Mouse (Mus musculus) kidney, embryonic 14.5 days (tissue): ENCODE data around the gene Ptafr. TPM values are rescaled to one million over a fixed set of nuclear protein-coding genes. Genes with fewer than 3 reads are reported as not detected.

Source experiments
- ATAC-seq: fragments of 200-750 bp; cut with Nextera tagmentation; 2 replicates; pipeline ENCODE4 v1.8.0; 2017; ENCODE audit warnings: moderate number of reproducible peaks, mild to moderate bottlenecking, moderate TSS enrichment, moderate library complexity; ENCODE audit not compliant: low FRiP score, low TSS enrichment
- H3K27ac ChIP-seq: fragments of 300-500 bp; sonication (generic); 2 replicates; pipeline ENCODE4 v1.5.1; 2014; ENCODE audit warnings: low read depth, mild to moderate bottlenecking, low read length, moderate library complexity, mixed read lengths
- H3K27me3 ChIP-seq: fragments of 300-500 bp; sonication (generic); 2 replicates; pipeline ENCODE4 v1.6.1; 2014; ENCODE audit warnings: mild to moderate bottlenecking, low read length; ENCODE audit not compliant: control insufficient read depth, insufficient read depth
- H3K36me3 ChIP-seq: fragments of 300-500 bp; sonication (generic); 2 replicates; pipeline ENCODE4 v1.6.1; 2014; ENCODE audit warnings: low read length, mixed read lengths; ENCODE audit not compliant: control insufficient read depth, insufficient read depth
- H3K4me1 ChIP-seq: fragments of 300-500 bp; sonication (generic); 2 replicates; pipeline ENCODE4 v1.6.1; 2014; ENCODE audit warnings: low read length, mixed read lengths; ENCODE audit not compliant: control insufficient read depth, insufficient read depth
- H3K4me2 ChIP-seq: fragments of 300-500 bp; sonication (generic); replicated peaks from 2 replicates; pipeline ENCODE4 v1.6.1; 2014; ENCODE audit warnings: low read depth, mild to moderate bottlenecking, low read length
- H3K4me3 ChIP-seq: fragments of 300-500 bp; sonication (generic); 2 replicates; pipeline ENCODE4 v1.5.1; 2014; ENCODE audit warnings: mild to moderate bottlenecking, low read length
- H3K9ac ChIP-seq: fragments of 300-500 bp; sonication (generic); 2 replicates; pipeline ENCODE4 v1.6.1; 2014; ENCODE audit warnings: low read depth, mild to moderate bottlenecking, low read length, moderate library complexity
- H3K9me3 ChIP-seq: fragments of 300-500 bp; sonication (generic); 2 replicates; pipeline ENCODE4 v1.6.1; 2016; ENCODE audit warnings: low read length; ENCODE audit not compliant: control insufficient read depth
- WGBS: fragments of 180-500 bp; shearing (Covaris S2); extraction: QIAGEN DNeasy Blood & Tissue Kit; methylation state at CpG from one replicate; pipeline ENCODE4 v1.1.7; 2014; 5-methylcytosine and 5-hydroxymethylcytosine counted together
- polyA plus RNA-seq: library from polyadenylated mRNA; unstranded; fragments of >200 nt; fragmentation: Nextera tagmentation; extraction: Ambion mirVana; gene quantifications from 2 replicates; pipeline ENCODE4 v1.2.1, GENCODE M21; 2014

Ptafr gene
- 0.23 and 0.47 TPM in 2 replicates for polyA plus RNA-seq

DNA sequence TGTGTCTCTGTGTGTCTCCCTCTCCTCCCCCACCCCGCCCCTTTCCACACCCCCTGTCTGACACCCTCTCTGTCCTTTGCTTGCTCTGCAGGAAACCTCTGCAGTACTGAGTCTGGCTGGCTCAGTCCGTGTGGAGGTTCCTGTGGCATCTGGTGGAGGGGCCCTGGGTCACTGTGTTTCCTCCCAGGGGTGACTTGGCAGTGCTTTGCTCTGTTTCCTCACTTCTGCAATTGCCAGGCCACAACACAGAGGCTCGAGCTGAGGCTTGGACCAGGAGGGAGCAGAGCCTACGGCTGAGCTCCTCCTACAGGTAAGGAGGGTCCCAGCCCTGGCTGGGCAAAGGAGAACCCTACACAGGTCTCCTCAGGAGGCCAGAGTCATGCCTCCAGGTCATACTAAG, at the start of gene Ptafr:
TSS of gene Ptafr (plus strand) at position 103 of the 400 bp plus-strand sequence.
- no peaks in the 10 kb centered on the region for H3K9me3 ChIP-seq
- no peaks in the 10 kb centered on the region for H3K27me3 ChIP-seq
- no peaks in the 10 kb centered on the region for H3K36me3 ChIP-seq
- no peak within 1 kb of the TSS for H3K27ac ChIP-seq
- H3K9ac ChIP-seq = no peak within 1 kb of the TSS; the same call in 1 of the 2 replicates
- no peak for ATAC-seq
- H3K4me2 ChIP-seq = no peak within 1 kb of the TSS
- H3K4me1 ChIP-seq = no peaks in the 10 kb centered on the region
- no peak within 1 kb of the TSS for H3K4me3 ChIP-seq
- WGBS = 24% methylated on average over 4 of the region's 4 CpGs

DNA sequence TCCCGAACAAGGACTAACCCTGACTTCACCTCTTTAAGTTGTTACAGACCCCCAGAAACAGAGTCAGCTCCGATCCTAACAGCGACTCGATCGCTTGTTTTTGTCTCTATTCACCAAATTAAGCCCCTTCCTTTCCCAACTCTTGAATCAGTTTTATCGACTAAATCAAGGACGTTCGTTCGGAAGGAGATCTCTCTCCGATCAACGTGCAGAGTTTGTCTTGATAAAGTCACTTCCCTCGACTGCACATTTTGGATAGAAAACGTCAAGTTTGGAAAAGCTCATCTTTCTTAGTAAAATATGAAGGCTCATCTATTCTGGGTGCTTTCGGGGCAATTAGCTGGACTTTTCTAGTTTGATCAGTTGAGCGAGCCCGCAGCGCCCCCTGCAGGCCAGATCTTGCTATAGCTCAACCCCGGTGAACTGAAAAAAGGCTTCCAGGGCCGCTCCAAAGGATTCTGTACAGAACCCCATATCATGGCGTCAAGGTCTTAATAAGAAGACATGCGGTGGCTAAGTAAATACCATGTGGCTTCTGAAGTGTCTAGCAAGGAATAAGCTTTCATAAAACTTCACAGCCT, 49.2 kb upstream of the Ptafr start:
- Histone ChIP-seq H3K27ac (peak overlapping the region; percentile 80), H3K4me1 (0 out of 2 replicates have a peak, but pooled peaks cover 4% of the 10 kb centered on the region), H3K36me3 (no peaks in the 10 kb centered on the region), H3K4me2 (peak overlapping the region; percentile 66), H3K4me3 (peak overlapping the region; percentile 41), H3K9me3 (no peaks in the 10 kb centered on the region), H3K27me3 (no peaks in the 10 kb centered on the region), H3K9ac (peak overlapping the region; percentile 50)
- WGBS = 2% methylated on average over 21 of the region's 21 CpGs
- no peak for ATAC-seq

DNA sequence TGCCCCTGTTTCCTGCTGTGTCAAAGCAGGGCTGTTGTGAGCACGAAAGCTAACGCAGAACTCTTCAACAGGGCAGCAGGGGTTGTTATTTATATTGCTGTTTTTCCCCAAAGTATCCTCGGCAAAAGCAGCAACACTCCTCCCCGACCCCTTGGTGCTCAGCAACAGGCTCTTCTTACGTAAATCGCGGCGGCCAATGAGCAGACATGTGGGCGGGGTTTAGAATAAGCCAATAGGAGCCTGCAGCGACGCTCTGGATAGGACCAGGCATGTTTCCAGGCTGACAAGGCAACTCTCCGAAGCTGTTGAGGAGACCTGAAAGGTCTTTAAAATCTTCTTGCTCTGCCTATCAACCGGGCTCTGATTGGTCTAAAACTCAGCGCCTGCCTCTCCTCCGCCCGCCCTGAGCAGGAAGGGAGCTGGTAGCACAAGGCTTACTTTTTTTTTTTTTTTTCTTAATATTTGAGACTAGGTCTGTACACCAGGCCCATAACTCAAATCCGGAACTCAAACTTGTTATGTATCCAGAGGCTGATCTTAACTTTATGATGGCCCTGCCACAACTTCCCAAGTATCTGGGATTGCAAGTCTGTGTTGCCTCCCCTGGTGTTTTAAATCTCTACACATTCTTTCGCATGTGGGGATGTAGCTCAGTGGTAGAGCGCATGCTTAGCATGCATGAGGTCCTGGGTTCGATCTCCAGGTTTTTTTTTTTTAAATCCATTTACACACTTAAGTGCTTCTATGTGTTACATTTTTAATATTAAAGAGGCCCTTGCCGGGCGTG, 48.3 kb upstream of the Ptafr start:
- Histone ChIP-seq H3K27me3 (no peaks in the 10 kb centered on the region), H3K4me2 (peak overlapping the region; percentile 66), H3K36me3 (no peaks in the 10 kb centered on the region), H3K4me3 (peak overlapping the region; percentile 41), H3K9me3 (no peaks in the 10 kb centered on the region), H3K4me1 (0 out of 2 replicates have a peak, but pooled peaks cover 3% of the 10 kb centered on the region), H3K9ac (peak overlapping the region; percentile 40; the same call in 1 of the 2 replicates), H3K27ac (peak overlapping the region; percentile 80)
- ATAC-seq = peak; percentile 95
- WGBS = 20% methylated on average over 22 of the region's 22 CpGs

DNA sequence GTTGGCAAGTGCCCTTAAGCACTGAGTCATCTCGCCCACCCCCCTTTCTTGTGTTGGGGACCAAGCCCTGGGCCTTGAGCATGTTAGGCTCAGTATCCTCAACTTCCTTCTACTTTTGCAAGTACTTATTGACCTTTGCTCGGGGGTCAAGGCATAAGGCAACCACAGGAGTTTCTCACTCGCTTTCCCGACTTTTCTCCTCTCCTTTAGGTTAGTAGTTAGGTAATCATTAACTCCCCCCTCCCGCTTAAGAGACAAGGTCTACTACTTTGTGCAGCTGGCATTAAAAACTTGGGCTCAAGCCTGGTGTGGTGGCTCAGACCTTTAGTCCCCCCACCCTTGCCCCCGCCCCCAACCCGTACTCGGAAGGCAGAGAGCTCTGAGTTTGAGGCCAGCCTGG, 45.8 kb upstream of the Ptafr start:
- Histone ChIP-seq H3K4me3 (no peak overlapping the region), H3K4me2 (no peak overlapping the region), H3K36me3 (no peaks in the 10 kb centered on the region), H3K27ac (peak overlapping the region; percentile 69), H3K4me1 (no peaks in the 10 kb centered on the region), H3K9ac (no peak overlapping the region), H3K9me3 (no peaks in the 10 kb centered on the region), H3K27me3 (no peaks in the 10 kb centered on the region)
- WGBS = 58% methylated on average over 8 of the region's 8 CpGs
- ATAC-seq = no peak

DNA sequence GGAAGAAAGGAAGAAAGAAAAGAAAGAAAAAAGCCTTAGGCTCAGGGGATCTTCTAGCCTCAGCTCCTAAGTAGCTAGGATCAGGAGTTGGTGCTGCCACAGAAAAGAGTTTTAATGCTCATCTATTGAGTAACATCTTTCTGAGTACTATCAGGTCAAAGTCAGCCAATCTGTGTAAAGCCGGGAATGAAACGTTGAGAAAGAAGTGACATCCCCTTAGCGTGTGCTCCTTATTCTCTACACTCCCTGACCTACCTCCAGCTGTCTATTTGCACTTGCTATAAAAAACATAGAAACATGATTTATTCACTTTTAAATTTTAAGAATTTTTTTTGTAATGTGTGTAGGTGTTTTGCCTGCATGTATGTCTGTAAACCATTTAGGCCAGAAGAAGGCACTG, 44.7 kb upstream of the Ptafr start:
- no peak overlapping the region for H3K9ac ChIP-seq
- H3K9me3 ChIP-seq = no peaks in the 10 kb centered on the region
- no peaks in the 10 kb centered on the region for H3K4me1 ChIP-seq
- no peak overlapping the region for H3K27ac ChIP-seq
- H3K27me3 ChIP-seq = no peaks in the 10 kb centered on the region
- no peak overlapping the region for H3K4me3 ChIP-seq
- WGBS = 94% methylated on average over 3 of the region's 3 CpGs
- H3K4me2 ChIP-seq = no peak overlapping the region
- no peaks in the 10 kb centered on the region for H3K36me3 ChIP-seq
- ATAC-seq = no peak

- no peaks in the 10 kb centered on the region for H3K27me3 ChIP-seq
- no peak overlapping the region for H3K9ac ChIP-seq
- ATAC-seq = no peak
- WGBS = 22% methylated on average over 11 of the region's 11 CpGs
- H3K4me1 ChIP-seq = no peaks in the 10 kb centered on the region
- H3K4me3 ChIP-seq = no peak overlapping the region
- H3K9me3 ChIP-seq = no peaks in the 10 kb centered on the region
- 0 out of 2 replicates have a peak overlapping the region, but pooled peaks have one; percentile 42 for H3K27ac ChIP-seq
- no peaks in the 10 kb centered on the region for H3K36me3 ChIP-seq
- no peak overlapping the region for H3K4me2 ChIP-seq
These were observed 39.5 kb upstream of the Ptafr start for GRCm38 (mm10) chr4:132524321-132524741.

DNA sequence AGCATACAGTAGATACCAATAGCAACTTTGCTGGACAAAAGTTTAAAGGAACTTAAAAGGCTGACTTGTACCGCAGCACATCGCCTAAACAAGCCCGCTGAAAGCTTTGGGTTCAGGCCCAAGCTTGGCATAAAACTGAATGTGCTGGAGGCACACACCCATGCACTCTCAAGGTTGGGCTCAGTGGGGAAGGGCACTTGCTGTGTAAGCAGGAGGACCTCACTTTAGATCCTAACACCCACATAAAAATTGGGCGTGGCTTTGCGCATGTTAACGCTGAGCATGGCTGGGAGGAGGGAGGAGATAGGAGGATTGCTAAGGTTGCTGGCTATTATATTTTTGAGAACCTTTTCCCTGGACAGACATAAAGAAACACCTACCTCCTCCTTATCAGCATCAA, 39.1 kb upstream of the Ptafr start:
- Histone ChIP-seq H3K4me1 (no peaks in the 10 kb centered on the region), H3K36me3 (peaks cover 1% of the 10 kb centered on the region; the same call in 1 of the 2 replicates), H3K4me2 (no peak overlapping the region), H3K9ac (no peak overlapping the region), H3K9me3 (no peaks in the 10 kb centered on the region), H3K27ac (0 out of 2 replicates have a peak overlapping the region, but pooled peaks have one; percentile 17), H3K27me3 (no peaks in the 10 kb centered on the region), H3K4me3 (no peak overlapping the region)
- 47% methylated on average over 6 of the region's 6 CpGs for WGBS
- ATAC-seq = no peak

- 51% methylated on average over 2 of the region's 2 CpGs for WGBS
- H3K4me1 ChIP-seq = no peaks in the 10 kb centered on the region
- peaks cover 16% of the 10 kb centered on the region for H3K36me3 ChIP-seq
- no peaks in the 10 kb centered on the region for H3K27me3 ChIP-seq
- no peak for ATAC-seq
- H3K9ac ChIP-seq = no peak overlapping the region
- no peak overlapping the region for H3K4me2 ChIP-seq
- no peaks in the 10 kb centered on the region for H3K9me3 ChIP-seq
- H3K27ac ChIP-seq = no peak overlapping the region
- H3K4me3 ChIP-seq = no peak overlapping the region
These were observed 37.2 kb upstream of the Ptafr start for GRCm38 (mm10) chr4:132526678-132527077.

DNA sequence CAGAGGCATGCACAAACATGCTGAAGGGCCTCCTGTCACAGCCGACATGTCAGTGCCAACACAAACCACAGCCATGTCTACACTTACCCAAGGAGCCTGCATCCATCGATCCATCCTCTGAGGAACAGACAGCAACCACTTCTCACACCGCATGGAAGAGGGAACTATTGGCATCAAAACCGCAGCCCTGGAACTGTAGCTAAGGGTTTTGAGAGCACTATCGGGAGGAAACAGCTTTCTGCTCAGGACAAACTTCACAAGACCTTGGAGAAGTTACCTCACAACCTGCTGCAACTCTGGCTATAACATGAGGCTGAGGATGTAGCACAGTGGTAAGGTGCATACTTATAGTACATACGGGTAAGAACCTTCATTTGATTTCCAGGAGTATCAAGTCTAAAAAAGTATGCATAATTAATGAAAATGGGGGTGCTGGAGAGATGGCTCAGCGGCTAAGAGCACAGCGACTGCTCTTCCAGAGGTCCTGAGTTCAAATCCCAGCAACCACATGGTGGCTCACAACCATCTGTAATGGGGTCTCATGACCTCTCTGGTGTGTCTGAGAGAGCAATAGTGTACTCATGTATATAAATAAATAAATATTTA, 35.8 kb upstream of the Ptafr start:
- Histone ChIP-seq H3K4me3 (no peak overlapping the region), H3K4me1 (no peaks in the 10 kb centered on the region), H3K27me3 (no peaks in the 10 kb centered on the region), H3K9me3 (no peaks in the 10 kb centered on the region), H3K9ac (no peak overlapping the region), H3K27ac (no peak overlapping the region), H3K4me2 (no peak overlapping the region), H3K36me3 (peaks cover 16% of the 10 kb centered on the region)
- 92% methylated on average over 8 of the region's 8 CpGs for WGBS
- ATAC-seq = no peak
